Mouse (Mus musculus): ENCODE results near the gene Gm13090. TPM values are rescaled to one million over a fixed set of nuclear protein-coding genes. Genes with fewer than 3 reads are reported as not detected.

The Gm13090 gene
- polyA plus RNA-seq, 1 experiment from 2014 or later, result not detected

- H3K9me3 ChIP-seq (ENCODE audit: control insufficient read depth, low read length), result no peaks in the 10 kb centered on the region
- no peaks in the 10 kb centered on the region; the same call in 1 of the 2 replicates for H3K36me3 ChIP-seq (ENCODE audit: control insufficient read depth, insufficient read depth, low read length)
- under 1% methylated on average over 69 of the region's 69 CpGs for WGBS
- H3K4me3 ChIP-seq (ENCODE audit: low read length), result peak overlapping the region; percentile 70
- H3K9ac ChIP-seq (ENCODE audit: low read depth, low read length), result peak overlapping the region; percentile 89
- peak overlapping the region; percentile 88 for H3K27ac ChIP-seq (ENCODE audit: low read depth, low read length)
- peak; percentile 67 for ATAC-seq (ENCODE audit: low FRiP score, low TSS enrichment)
- peak overlapping the region; percentile 97 for H3K4me2 ChIP-seq (replicated peaks; ENCODE audit: low read depth, low read length)
- peaks cover 11% of the 10 kb centered on the region; the same call in 1 of the 2 replicates for H3K4me1 ChIP-seq (ENCODE audit: control insufficient read depth, insufficient read depth, low read length)
- H3K27me3 ChIP-seq (ENCODE audit: control insufficient read depth, insufficient read depth, low read length), result no peaks in the 10 kb centered on the region; the same call in 1 of the 2 replicates
Observed at GRCm38 (mm10) chr4:151128641-151129541, 39.5 kb downstream of the Gm13090 start.

DNA sequence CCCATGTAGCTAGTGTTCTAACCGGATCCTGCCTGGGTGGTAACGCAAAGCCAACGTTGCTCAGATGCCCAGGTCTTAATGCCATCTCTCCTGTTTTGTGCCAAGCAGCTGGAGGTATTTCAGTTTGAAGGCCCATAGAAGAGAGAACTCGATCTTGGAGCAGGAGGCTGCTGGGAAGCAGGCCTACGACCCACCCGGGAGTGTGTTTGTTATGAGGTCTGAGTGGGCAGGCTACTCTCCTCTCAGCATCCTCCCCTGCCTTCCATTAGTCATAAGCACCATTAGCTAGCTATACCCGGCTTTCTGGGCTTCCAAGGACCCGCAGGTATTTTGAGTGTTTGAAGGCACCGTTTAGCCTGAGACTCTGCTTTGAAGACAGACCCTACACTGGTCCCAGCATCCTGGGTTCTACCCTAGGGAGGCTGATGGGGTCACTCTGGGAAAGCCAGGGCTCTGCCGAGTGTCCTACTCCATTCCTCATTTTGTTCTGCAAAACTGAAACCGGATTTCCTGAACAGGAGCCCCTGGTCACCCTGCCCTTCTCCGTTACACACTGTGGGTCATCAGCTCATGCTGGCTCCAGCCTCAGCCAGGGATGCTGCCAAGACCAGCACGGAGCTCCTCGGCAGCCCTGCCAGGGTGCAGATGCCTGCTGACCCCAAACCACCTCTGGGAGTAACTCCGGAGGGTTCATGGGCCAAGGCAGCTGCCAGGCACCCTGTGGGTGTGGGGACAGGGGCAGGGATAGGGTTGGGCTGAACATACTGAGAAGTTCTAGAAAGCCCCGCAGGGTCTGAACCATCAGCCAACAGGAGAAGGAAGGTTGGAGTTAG, 40.6 kb downstream of the Gm13090 start:
- no peak for ATAC-seq (ENCODE audit: low FRiP score, low TSS enrichment)

DNA sequence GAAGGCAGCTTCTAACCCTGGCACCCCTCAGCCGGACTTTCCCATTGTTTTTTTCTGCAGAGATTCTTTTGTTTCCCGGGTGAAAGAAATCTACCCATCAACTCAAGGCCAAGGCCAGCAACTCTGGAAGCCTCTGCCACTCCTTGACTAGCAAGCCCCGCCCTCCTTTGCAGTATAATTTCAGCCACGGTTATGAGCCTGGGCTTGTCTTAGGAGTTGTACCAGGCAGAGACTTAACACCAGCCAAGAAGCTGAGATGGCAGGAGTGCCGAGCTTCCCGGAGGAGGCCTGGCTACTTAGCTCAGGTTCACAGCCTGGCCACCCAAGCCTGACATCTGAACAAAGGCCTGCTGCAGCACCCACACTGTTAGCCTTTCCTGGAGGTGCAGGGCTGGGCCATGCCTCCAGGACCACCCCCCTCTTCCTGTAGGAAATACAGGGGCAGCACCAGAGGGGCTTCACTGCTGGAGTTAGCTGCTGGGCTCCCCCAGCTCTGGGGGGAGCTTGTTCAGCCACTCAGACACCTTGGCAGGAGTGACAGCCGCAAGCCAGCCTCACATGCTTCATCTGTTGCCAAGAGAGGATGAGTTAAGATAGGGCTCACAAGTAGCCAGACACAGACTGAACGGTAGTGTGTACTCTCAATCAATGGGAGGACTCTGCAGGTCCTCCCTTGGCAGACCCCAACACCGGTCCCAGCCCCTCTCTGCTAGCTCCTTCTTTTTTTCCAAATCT, 41.6 kb downstream of the Gm13090 start:
- Histone ChIP-seq H3K9ac (ENCODE audit: low read depth, low read length) (no peak overlapping the region), H3K27me3 (ENCODE audit: control insufficient read depth, insufficient read depth, low read length) (no peaks in the 10 kb centered on the region; the same call in 1 of the 2 replicates), H3K27ac (ENCODE audit: low read depth, low read length) (no peak overlapping the region)

More for the DNA sequence above, 40.6 kb downstream of the Gm13090 start:
- Histone ChIP-seq H3K27ac (ENCODE audit: low read depth, low read length) (no peak overlapping the region), H3K4me3 (ENCODE audit: low read length) (no peak overlapping the region), H3K27me3 (ENCODE audit: control insufficient read depth, insufficient read depth, low read length) (no peaks in the 10 kb centered on the region; the same call in 1 of the 2 replicates), H3K4me2 (replicated peaks; ENCODE audit: low read depth, low read length) (peak overlapping the region; percentile 97), H3K36me3 (ENCODE audit: control insufficient read depth, insufficient read depth, low read length) (no peaks in the 10 kb centered on the region; the same call in 1 of the 2 replicates), H3K9ac (ENCODE audit: low read depth, low read length) (no peak overlapping the region), H3K9me3 (ENCODE audit: control insufficient read depth, low read length) (no peaks in the 10 kb centered on the region), H3K4me1 (ENCODE audit: control insufficient read depth, insufficient read depth, low read length) (peaks cover 11% of the 10 kb centered on the region; the same call in 1 of the 2 replicates)
- WGBS, result 58% methylated on average over 16 of the region's 16 CpGs

DNA sequence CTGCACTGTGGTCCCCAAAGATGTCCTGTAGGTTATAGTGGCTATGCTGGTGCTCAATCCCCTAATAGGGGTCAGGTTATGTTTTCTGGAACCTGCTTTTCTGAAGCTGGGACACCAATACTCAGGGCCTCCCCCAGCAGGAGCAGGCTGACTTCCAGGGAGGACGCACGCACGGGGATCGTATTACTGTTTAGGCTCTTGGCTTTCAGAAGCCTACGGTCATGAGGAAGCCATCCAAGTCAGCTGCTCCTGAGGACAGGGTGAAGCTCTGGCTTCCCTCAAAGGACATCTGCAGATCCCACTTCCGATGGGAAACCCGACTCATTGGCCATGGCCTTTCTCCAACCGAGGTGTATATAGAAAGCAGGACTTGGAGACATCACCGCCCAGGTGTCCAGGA, 43.1 kb downstream of the Gm13090 start:
- WGBS, result 54% methylated on average over 9 of the region's 9 CpGs
- no peak for ATAC-seq (ENCODE audit: low FRiP score, low TSS enrichment)
- Histone ChIP-seq H3K36me3 (ENCODE audit: control insufficient read depth, insufficient read depth, low read length) (no peaks in the 10 kb centered on the region), H3K9ac (ENCODE audit: low read depth, low read length) (no peak overlapping the region), H3K9me3 (ENCODE audit: control insufficient read depth, low read length) (no peaks in the 10 kb centered on the region), H3K27me3 (ENCODE audit: control insufficient read depth, insufficient read depth, low read length) (no peaks in the 10 kb centered on the region; the same call in 1 of the 2 replicates), H3K4me2 (replicated peaks; ENCODE audit: low read depth, low read length) (no peak overlapping the region), H3K27ac (ENCODE audit: low read depth, low read length) (no peak overlapping the region), H3K4me3 (ENCODE audit: low read length) (no peak overlapping the region), H3K4me1 (ENCODE audit: control insufficient read depth, insufficient read depth, low read length) (peaks cover 9% of the 10 kb centered on the region; the same call in 1 of the 2 replicates)

More for the DNA sequence above, 41.6 kb downstream of the Gm13090 start:
- H3K4me1 ChIP-seq (ENCODE audit: control insufficient read depth, insufficient read depth, low read length), result peaks cover 11% of the 10 kb centered on the region; the same call in 1 of the 2 replicates
- ATAC-seq (ENCODE audit: low FRiP score, low TSS enrichment), result peak; percentile 18; the same call in 1 of the 2 replicates
- H3K9me3 ChIP-seq (ENCODE audit: control insufficient read depth, low read length), result no peaks in the 10 kb centered on the region
- no peak overlapping the region for H3K4me3 ChIP-seq (ENCODE audit: low read length)
- WGBS, result 58% methylated on average over 9 of the region's 9 CpGs
- no peak overlapping the region for H3K4me2 ChIP-seq (replicated peaks; ENCODE audit: low read depth, low read length)
- no peaks in the 10 kb centered on the region; the same call in 1 of the 2 replicates for H3K36me3 ChIP-seq (ENCODE audit: control insufficient read depth, insufficient read depth, low read length)

GRCm38 (mm10) chr4:151133760-151134159, 44.4 kb downstream of the Gm13090 start:
- peaks cover 6% of the 10 kb centered on the region for H3K4me1 ChIP-seq (ENCODE audit: control insufficient read depth, insufficient read depth, low read length)
- H3K9me3 ChIP-seq (ENCODE audit: control insufficient read depth, low read length), result no peaks in the 10 kb centered on the region
- H3K36me3 ChIP-seq (ENCODE audit: control insufficient read depth, insufficient read depth, low read length), result no peaks in the 10 kb centered on the region
- H3K4me3 ChIP-seq (ENCODE audit: low read length), result no peak overlapping the region
- H3K9ac ChIP-seq (ENCODE audit: low read depth, low read length), result no peak overlapping the region
- H3K27ac ChIP-seq (ENCODE audit: low read depth, low read length), result no peak overlapping the region
- H3K4me2 ChIP-seq (replicated peaks; ENCODE audit: low read depth, low read length), result no peak overlapping the region
- ATAC-seq (ENCODE audit: low FRiP score, low TSS enrichment), result no peak
- H3K27me3 ChIP-seq (ENCODE audit: control insufficient read depth, insufficient read depth, low read length), result no peaks in the 10 kb centered on the region; the same call in 1 of the 2 replicates
- WGBS, result 64% methylated on average over 4 of the region's 4 CpGs

DNA sequence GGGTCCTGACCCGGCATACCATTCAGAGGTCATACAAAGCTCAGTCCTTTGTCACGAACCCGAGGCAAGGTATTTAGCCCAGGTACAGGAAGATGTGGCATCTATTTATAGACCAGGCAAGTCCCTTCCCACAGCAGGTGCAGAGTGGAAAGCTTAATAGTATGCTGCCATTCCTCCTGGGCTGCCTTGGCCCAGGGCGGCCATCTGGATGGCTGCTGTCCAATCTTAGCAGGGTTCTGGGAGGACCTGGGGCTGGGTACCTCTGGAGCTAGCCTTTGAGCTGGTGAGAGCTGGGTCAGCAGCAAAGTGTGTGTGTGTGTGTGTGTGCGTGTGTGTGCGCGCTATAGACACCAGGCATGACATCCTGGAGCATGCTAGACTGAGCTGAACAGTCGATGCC, 46.1 kb downstream of the Gm13090 start:
- Histone ChIP-seq H3K27me3 (ENCODE audit: control insufficient read depth, insufficient read depth, low read length) (peaks cover 11% of the 10 kb centered on the region), H3K4me3 (ENCODE audit: low read length) (no peak overlapping the region), H3K9ac (ENCODE audit: low read depth, low read length) (no peak overlapping the region), H3K4me2 (replicated peaks; ENCODE audit: low read depth, low read length) (no peak overlapping the region), H3K36me3 (ENCODE audit: control insufficient read depth, insufficient read depth, low read length) (no peaks in the 10 kb centered on the region), H3K27ac (ENCODE audit: low read depth, low read length) (no peak overlapping the region), H3K9me3 (ENCODE audit: control insufficient read depth, low read length) (no peaks in the 10 kb centered on the region), H3K4me1 (ENCODE audit: control insufficient read depth, insufficient read depth, low read length) (peaks cover 12% of the 10 kb centered on the region)
- WGBS, result 86% methylated on average over 8 of the region's 8 CpGs
- ATAC-seq (ENCODE audit: low FRiP score, low TSS enrichment), result no peak

- no peak overlapping the region for H3K27ac ChIP-seq (ENCODE audit: low read depth, low read length)
- WGBS, result 59% methylated on average over 5 of the region's 5 CpGs
- H3K36me3 ChIP-seq (ENCODE audit: control insufficient read depth, insufficient read depth, low read length), result no peaks in the 10 kb centered on the region
- no peak overlapping the region for H3K9ac ChIP-seq (ENCODE audit: low read depth, low read length)
- H3K4me2 ChIP-seq (replicated peaks; ENCODE audit: low read depth, low read length), result no peak overlapping the region
- H3K9me3 ChIP-seq (ENCODE audit: control insufficient read depth, low read length), result no peaks in the 10 kb centered on the region
- peaks cover 21% of the 10 kb centered on the region for H3K27me3 ChIP-seq (ENCODE audit: control insufficient read depth, insufficient read depth, low read length)
- peaks cover 18% of the 10 kb centered on the region for H3K4me1 ChIP-seq (ENCODE audit: control insufficient read depth, insufficient read depth, low read length)
- no peak for ATAC-seq (ENCODE audit: low FRiP score, low TSS enrichment)
- no peak overlapping the region for H3K4me3 ChIP-seq (ENCODE audit: low read length)
Observed at GRCm38 (mm10) chr4:151137701-151138100, 48.3 kb downstream of the Gm13090 start.

- Histone ChIP-seq H3K27ac (ENCODE audit: low read depth, low read length) (no peak overlapping the region), H3K4me1 (ENCODE audit: control insufficient read depth, insufficient read depth, low read length) (peaks cover 18% of the 10 kb centered on the region), H3K9me3 (ENCODE audit: control insufficient read depth, low read length) (no peaks in the 10 kb centered on the region), H3K4me3 (ENCODE audit: low read length) (no peak overlapping the region), H3K9ac (ENCODE audit: low read depth, low read length) (no peak overlapping the region), H3K27me3 (ENCODE audit: control insufficient read depth, insufficient read depth, low read length) (peaks cover 21% of the 10 kb centered on the region), H3K36me3 (ENCODE audit: control insufficient read depth, insufficient read depth, low read length) (no peaks in the 10 kb centered on the region), H3K4me2 (replicated peaks; ENCODE audit: low read depth, low read length) (no peak overlapping the region)
- 31% methylated on average over 10 of the region's 10 CpGs for WGBS
- ATAC-seq (ENCODE audit: low FRiP score, low TSS enrichment), result no peak
Observed at GRCm38 (mm10) chr4:151138135-151138534, 48.8 kb downstream of the Gm13090 start.

Data from kidney, embryonic 14.5 days (tissue).